Mouse (Mus musculus): Measurements from ENCODE around the gene Arhgef19. TPM values are rescaled to one million over a fixed set of nuclear protein-coding genes. Genes with fewer than 3 reads are reported as not detected.

The Arhgef19 gene
- polyA plus RNA-seq, 1 experiment: 17.8 TPM

GRCm38 (mm10) chr4:141280471-141280870 lies 41.2 kb downstream of the Arhgef19 start:
- 88% methylated on average over 1 of the region's 1 CpGs for WGBS
- no peak for DNase-seq (ENCODE audit: low read depth, low spot score)

GRCm38 (mm10) chr4:141281153-141281552 lies 41.9 kb downstream of the Arhgef19 start:
- WGBS: 17% methylated on average over 6 of the region's 6 CpGs
- no peak for DNase-seq (ENCODE audit: low read depth, low spot score)

GRCm38 (mm10) chr4:141281578-141281977 lies 42.3 kb downstream of the Arhgef19 start:
- DNase-seq (ENCODE audit: low read depth, low spot score): no peak
- WGBS: 17% methylated on average over 1 of the region's 1 CpGs

- WGBS: 48% methylated on average over 3 of the region's 3 CpGs
- DNase-seq (ENCODE audit: low read depth, low spot score): no peak
Observed at GRCm38 (mm10) chr4:141282087-141282486, 42.8 kb downstream of the Arhgef19 start.

- no peak for DNase-seq (ENCODE audit: low read depth, low spot score)
- WGBS: 65% methylated on average over 5 of the region's 5 CpGs
Observed at GRCm38 (mm10) chr4:141282623-141283022, 43.3 kb downstream of the Arhgef19 start.

GRCm38 (mm10) chr4:141283176-141283878 lies 44.0 kb downstream of the Arhgef19 start:
- 77% methylated on average over 12 of the region's 12 CpGs for WGBS
- no peak for DNase-seq (ENCODE audit: low read depth, low spot score)

- no peak for DNase-seq (ENCODE audit: low read depth, low spot score)
- WGBS: 50% methylated on average over 8 of the region's 8 CpGs
Observed at GRCm38 (mm10) chr4:141283879-141284411, 44.6 kb downstream of the Arhgef19 start.

- no peak for DNase-seq (ENCODE audit: low read depth, low spot score)
- WGBS: 97% methylated on average over 3 of the region's 3 CpGs
Observed at GRCm38 (mm10) chr4:141284486-141284885, 45.2 kb downstream of the Arhgef19 start.

- no peak for DNase-seq (ENCODE audit: low read depth, low spot score)
- 67% methylated on average over 8 of the region's 8 CpGs for WGBS
Observed at GRCm38 (mm10) chr4:141285128-141285527, 45.8 kb downstream of the Arhgef19 start.

- 19% methylated on average over 20 of the region's 20 CpGs for WGBS
- no peak for DNase-seq (ENCODE audit: low read depth, low spot score)
Observed at GRCm38 (mm10) chr4:141286860-141287517, 47.7 kb downstream of the Arhgef19 start.

- 23% methylated on average over 15 of the region's 15 CpGs for WGBS
- no peak for DNase-seq (ENCODE audit: low read depth, low spot score)
Observed at GRCm38 (mm10) chr4:141287518-141288004, 48.3 kb downstream of the Arhgef19 start.

GRCm38 (mm10) chr4:141288152-141288551 lies 48.9 kb downstream of the Arhgef19 start:
- WGBS: 44% methylated on average over 8 of the region's 8 CpGs
- no peak for DNase-seq (ENCODE audit: low read depth, low spot score)

- DNase-seq (ENCODE audit: low read depth, low spot score): no peak
- 4% methylated on average over 47 of the region's 47 CpGs for WGBS
Observed at GRCm38 (mm10) chr4:141291571-141292375, 52.5 kb downstream of the Arhgef19 start.

GRCm38 (mm10) chr4:141295774-141296186 lies 56.5 kb downstream of the Arhgef19 start:
- WGBS: 47% methylated on average over 15 of the region's 15 CpGs

GRCm38 (mm10) chr4:141297934-141298333 lies 58.6 kb downstream of the Arhgef19 start:
- WGBS: 44% methylated on average over 7 of the region's 7 CpGs
- DNase-seq (ENCODE audit: low read depth, low spot score): no peak

More at GRCm38 (mm10) chr4:141295774-141296186, 56.5 kb downstream of the Arhgef19 start:
- no peak for DNase-seq (ENCODE audit: low read depth, low spot score)

GRCm38 (mm10) chr4:141299356-141299755 lies 60.1 kb downstream of the Arhgef19 start:
- WGBS: 74% methylated on average over 13 of the region's 13 CpGs
- DNase-seq (ENCODE audit: low read depth, low spot score): no peak

- DNase-seq (ENCODE audit: low read depth, low spot score): no peak
- 66% methylated on average over 4 of the region's 4 CpGs for WGBS
Observed at GRCm38 (mm10) chr4:141300196-141300595, 60.9 kb downstream of the Arhgef19 start.

- under 1% methylated on average over 35 of the region's 35 CpGs for WGBS
- DNase-seq (ENCODE audit: low read depth, low spot score): peak; percentile 91
Observed at GRCm38 (mm10) chr4:141301116-141301553, 61.8 kb downstream of the Arhgef19 start, which contains the start of gene Epha2. TSS of gene Epha2 (plus strand) at chr4:141301240.

- under 1% methylated on average over 51 of the region's 51 CpGs for WGBS
- DNase-seq (ENCODE audit: low read depth, low spot score): no peak
Observed at GRCm38 (mm10) chr4:141301591-141302427, 62.5 kb downstream of the Arhgef19 start.

Data from large intestine, adult 2 months (tissue).